Mouse (Mus musculus): Measurements from ENCODE around the gene Ndufs5. TPM values are rescaled to one million over a fixed set of nuclear protein-coding genes. Genes with fewer than 3 reads are reported as not detected.

Gene Ndufs5
- total RNA-seq, 2 experiments from 2014 or later: 432 to 469 TPM

DNA sequence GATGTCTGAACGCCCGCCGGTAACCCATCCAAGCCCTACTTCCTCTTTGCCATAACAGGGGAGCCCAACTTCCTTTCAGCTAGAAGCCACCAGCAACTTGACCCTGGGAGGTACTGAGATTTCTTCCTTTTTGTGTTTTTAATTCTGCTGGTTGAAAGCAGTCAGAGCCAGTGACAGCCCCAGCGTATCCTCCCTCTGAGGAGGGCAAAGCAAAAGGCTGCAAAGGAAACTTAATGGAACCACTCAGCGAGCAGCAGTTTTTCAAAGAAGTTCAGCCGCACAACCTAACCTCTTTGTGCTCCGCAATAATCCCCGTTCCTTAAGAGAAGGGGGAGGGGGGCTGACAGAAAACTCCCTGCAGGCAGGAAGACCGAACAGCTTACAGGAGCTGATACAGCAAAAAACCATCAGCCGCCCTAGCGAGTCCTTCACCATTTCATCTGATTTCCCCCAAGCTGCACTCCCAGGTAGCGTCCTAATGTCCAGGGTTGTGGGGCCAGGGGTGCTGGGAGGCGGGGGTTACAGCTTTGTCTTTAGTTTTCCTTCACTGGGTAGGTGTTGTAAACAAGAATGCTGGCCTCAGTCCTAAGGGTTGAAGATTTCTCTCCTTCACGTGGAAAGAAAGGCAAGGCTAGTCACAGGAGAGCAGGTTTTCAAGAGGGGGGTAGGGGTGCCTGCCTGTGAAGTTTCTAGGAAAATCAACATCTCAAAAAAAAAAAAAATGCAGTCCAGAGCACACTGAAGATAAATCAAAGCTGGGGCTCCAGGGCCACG, 54.9 kb downstream of the Ndufs5 start:
- no peak for DNase-seq
- intact Hi-C loops (cut with DNase I): loop anchor here (5.0 kb wide), 1 partner anchor 251 kb away; no protein-coding TSS in a partner anchor

Other genes with a start within 250 kb of the Ndufs5 start
- gene Macf1, start 33.8 kb downstream of the Ndufs5 start, total RNA-seq (2021): 100 to 1,000 TPM; 228 to 240 TPM
- 10 to 100 TPM; 21.6 to 22.8 TPM for gene Akirin1, start 32.1 kb upstream of the Ndufs5 start, total RNA-seq (2021)
- not detected for gene Rhbdl2, start 69.7 kb upstream of the Ndufs5 start, total RNA-seq (2021)
- gene 4933427I04Rik, start 141.5 kb upstream of the Ndufs5 start, total RNA-seq (2021): not detected
- gene Mycbp, start 186.6 kb upstream of the Ndufs5 start, total RNA-seq (2021): 10 to 100 TPM; 23.0 to 25.6 TPM
- 10 to 100 TPM; 39.8 to 40.0 TPM for gene Rragc, start 199.2 kb upstream of the Ndufs5 start, total RNA-seq (2021)
- gene 4930535I16Rik, start 199.8 kb upstream of the Ndufs5 start, total RNA-seq (2021): not detected